Mouse (Mus musculus) lung, postnatal 10 days (tissue): ENCODE measurements at regions not wholly inside any gene's neighbourhood (a gene's known extent, or its start where the extent isn't known, plus 50 kb on each side); places are given as distances from the start of the nearest gene placed in this dataset.

Experiments
- DNase-seq: peaks from one replicate; pipeline ENCODE4 v3.0.0; 2021

DNA sequence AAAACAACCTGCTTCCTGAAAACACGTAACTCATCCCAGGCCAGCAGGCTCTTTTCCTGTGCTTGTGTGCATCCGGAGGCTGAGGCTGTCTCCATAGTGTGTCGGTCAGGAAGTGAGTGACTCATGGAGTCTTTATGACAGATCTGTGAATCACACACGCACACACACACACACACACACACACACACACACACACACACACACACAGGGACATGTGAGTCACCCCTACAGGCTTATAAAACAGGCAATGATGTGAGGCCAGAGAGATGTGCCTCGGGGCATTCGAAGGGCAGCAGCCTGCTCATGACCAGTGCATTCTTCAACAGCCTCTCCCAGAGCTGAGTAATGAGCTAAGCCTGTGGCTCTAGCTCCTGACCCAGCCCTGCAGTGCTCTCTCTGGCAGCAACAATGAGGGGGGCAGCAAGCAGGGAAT is 97.5 kb upstream of the Dlx2 start:
- DNase-seq = peak; percentile 65

DNA sequence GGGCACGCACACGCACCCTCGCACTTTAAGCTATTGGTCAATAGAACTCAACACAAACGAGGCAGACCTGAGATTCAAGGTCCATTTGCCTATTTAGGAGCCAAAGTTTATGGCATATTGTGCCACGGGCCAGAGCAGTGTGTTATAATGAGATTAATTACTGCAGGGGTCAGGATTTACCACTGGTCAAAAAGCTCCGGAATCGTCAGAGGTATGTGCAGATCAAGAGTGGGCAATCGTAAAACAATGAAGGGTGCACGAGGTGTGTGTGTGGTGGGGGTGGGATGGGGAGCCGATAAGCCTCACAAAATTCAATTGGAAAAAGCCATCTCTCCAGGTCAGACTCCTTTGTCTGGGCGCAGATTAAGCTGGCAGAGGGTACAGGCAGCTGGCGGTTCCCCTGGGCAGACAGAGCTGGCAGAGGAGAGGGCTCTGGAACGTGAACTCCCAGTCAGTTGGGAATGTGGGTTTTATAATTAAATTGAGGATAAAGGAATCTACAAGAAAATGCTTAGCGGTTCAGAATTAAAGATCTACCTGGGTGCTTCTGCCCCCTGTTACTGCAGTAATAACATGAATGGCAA is 97.4 kb upstream of the Itga6 start:
- no peak for DNase-seq

DNA sequence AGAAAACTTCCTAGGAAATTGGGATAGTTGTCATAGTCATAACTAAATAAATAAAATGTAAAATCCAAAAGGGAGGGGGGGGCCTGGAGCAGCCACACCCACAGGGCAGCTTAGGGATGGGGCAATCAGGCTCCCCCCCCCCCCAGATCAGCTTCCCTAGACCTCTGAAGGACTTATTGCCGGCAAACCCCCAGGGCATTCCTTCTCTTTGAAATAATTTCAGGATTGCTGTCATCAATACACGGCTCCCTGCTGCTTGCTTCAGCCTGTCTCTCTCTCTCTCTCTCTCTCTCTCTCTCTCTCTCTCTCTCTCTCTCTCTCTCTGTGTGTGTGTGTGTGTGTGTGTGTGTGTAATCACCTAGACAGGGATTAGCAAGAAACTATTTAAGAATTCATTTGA is 93.8 kb upstream of the Itga6 start:
- DNase-seq = no peak

DNA sequence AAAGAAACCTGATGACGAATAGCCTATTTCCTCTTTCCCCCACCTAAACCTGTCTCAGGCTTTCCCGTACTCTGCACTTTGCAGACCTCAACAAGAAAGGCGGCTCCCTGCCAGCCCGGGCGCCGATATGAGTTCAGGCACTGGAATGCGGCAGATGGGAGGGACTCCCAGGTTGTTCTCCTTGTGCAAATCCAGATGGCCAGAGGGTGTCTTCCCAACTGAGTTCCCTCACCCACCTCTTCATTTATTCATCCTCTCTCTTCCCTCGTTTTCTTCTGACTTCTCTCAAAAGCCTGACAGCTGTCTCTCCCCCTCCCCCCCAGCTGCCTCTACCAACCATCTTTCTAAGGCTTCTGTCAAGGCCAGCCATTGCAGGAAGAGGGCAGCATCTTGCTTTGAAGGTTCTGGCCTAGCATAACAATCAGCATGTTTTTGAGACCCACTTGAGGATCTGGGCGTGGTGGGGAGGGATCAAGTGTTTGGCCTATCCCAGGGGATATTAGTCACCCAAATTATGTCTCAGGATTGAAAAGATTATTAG is 93.1 kb upstream of the Itga6 start:
- peak; percentile 70 for DNase-seq

DNA sequence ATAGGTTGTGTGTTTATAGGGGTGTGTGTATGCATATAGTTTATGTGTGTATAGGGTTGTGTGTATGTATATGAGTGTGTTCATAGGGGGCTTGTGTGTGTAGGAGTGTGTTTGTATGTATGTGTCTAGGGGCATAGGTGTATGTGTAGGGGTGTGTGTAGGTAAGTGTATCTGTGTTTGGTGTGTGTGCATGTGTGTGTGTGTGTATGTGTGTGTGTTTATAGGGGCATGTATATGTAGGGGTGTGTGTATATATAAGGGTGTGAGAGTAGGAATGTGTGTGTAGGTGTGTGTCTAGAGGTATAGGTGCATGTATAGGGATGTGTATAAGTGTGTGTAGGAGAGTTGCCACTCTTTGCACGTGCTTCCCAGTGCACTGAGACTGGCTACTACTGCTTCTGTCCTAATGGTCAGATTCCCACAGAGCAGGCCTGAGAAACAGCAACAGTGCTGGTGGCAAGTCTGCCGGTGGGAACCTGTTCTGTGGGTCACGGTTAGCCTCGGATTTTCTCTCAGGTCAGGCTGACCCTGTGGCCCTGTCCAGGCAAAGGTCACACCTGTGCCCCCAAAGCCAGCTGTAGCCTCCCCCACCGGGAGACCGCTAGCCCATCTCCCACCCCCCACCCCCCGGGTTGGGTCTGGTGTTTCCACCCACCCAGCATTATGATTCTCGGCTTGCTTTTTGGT is 90.5 kb upstream of the Itga6 start:
- DNase-seq = no peak

DNA sequence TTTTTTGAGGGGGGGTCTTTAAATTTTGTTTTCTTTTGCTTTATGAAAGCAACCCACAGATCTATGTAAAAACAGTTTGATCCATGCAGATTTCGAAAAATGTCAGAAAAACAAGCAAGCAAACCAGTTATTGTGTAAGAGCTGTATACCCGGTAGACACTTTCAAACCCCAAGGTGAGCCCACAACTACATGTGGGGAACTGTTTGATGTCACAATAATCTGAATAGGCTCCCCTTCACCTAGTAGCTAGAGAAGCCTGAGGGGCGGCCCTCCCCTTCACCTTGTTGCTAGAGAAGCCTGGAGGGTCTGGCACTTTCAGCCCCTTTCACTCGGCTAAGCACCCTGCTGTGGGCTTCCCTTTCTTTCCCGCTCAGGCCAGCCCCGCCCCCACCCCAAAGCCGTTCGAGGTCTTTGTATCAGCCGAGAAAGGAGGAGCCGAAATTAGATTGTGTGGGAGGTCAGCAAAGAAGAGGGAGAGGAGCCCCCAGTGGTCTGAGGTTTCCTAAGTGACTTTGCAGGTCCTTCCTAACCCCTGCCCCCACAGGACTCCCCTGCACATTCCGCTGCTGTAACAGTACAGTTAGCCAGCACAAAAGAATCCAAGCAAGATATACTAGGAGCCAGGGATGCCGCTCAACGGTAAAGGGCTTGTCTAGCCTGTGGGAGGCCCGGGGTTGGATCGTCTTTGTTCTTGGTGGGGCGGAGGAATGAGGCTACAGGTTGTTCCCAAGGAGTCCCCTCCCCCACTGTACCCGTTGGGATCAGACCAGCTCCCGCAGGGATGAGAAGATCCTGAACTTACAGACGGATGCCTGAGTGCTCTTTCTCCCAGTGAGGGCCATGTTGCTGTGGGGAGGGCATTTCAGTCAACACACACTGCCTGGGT is 89.7 kb upstream of the Itga6 start:
- peak; percentile 15 for DNase-seq

DNA sequence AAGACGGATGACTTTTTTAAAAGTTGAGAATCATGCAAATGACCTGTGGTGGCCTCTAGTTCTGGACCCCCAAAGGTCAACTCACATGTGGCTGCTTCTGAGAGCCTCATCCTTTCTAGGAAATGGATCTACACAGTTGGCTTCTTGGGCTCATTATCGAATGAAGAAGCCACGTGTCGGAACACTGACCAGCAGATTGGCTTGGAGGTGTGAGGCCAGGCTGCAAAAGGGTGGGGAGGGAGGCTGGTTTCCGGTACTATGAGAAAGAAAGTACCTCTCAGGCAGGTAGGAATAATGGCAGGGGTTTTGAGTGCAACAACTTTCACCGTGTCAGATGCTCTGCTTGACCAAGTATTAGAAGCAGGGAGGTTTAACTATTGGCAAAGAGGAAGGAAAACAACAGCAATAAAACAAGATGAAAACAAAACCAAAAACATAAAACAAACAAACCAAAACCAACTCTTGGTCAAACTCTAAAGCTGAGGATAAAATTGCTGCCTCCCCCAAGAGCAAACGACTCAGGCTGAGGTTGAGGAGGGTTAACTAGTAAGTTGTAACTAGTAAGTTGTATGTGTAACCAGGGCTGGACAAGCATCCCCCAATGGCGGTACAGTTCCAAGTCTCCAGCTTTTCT is 88.7 kb upstream of the Itga6 start:
- no peak for DNase-seq

DNA sequence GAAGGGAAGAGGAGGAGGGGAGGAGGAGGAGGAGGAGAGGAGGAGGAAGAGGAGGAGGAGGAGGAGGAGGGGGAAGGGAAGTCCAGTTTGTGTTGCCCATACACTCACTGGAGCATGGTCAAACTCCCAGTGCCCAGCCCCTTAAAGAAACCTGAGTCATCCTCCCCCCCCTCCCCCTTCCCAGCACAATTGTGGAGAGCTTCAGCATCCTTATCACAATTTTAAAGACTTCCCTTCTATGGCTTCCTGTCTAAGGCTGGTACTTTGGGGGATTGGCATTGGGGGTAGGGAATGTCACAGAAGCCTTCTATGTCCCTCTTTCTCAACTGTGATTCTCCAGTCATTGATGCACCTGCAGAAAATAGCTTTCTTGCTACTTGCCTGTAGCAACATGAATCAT is 84.0 kb upstream of the Itga6 start:
- no peak for DNase-seq

DNA sequence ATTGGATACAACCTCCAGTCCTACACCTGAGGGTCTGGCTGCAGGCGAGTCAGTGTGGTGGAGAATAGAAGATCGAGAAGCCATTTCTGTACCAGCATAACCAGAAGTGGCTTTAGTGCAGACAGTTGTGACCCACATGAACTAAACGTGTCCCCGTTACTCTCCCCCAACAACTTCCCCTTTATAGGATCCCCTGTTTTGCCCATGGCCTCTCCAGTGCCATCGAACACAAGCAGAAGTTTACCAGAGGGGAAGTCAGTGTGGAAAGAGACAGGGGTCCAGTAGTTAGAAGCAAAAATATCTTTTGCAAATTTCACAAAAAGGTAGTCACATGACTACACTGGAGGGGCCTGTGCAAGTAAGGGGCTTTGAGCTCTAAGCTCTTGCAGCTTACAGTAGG is 83.4 kb upstream of the Itga6 start:
- no peak for DNase-seq

DNA sequence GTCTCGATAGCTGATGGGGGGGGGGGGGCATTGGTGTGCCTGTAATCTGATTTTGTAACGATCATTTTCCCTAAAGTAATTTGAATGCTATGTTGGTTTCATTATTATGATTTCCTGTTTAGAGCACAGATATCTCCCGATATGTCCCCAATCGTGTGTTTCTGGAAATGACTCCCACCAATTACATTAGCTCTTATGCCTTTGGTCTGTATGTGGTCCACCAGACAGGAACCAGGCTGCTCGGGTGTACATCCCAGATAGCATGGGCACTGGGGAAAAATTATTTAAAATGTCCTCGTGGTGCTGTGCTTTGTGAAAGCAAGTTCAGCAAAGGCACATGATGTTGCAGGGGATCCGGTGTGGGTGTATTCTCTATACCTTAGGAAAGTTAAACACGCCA is 82.0 kb upstream of the Itga6 start:
- DNase-seq = no peak

DNA sequence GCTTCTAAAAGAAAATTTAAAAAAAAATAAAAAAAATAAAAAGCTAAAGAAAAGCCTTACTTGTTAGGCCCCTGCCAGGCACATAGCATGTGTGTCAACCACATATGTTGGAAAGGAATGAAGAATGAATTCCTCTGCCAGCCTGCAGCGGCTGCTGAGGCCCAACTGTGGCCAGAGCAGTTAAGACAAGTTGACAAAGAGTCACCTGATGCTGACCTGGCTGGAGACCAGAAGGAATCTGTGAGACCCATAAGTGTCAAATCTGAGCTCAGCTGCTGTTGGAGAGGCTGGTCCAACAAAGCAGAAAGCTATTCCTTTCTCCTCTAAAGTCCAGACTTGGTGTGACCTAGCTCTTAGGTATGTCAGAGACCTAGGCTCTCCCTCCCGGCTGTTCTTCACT is 78.5 kb upstream of the Itga6 start:
- DNase-seq = no peak

DNA sequence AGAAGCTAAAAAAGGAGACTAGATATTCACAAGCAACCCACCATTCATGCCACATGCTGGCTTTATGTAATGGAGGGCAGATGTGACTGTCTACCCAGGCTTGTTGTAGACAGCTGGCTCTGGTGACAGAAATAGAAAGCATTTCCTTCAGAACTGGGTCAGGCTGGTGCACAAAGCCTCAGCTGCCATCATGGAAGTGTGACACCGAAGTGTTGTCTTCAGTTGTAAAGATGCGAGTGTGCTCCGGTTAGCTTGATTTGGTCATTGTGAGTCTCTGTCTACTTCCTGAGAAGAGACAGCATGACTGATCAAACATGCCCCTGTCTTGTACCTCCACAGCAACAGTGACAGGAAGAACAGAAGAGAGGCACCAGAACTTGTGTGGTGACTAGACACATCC is 77.7 kb upstream of the Itga6 start:
- no peak for DNase-seq

DNA sequence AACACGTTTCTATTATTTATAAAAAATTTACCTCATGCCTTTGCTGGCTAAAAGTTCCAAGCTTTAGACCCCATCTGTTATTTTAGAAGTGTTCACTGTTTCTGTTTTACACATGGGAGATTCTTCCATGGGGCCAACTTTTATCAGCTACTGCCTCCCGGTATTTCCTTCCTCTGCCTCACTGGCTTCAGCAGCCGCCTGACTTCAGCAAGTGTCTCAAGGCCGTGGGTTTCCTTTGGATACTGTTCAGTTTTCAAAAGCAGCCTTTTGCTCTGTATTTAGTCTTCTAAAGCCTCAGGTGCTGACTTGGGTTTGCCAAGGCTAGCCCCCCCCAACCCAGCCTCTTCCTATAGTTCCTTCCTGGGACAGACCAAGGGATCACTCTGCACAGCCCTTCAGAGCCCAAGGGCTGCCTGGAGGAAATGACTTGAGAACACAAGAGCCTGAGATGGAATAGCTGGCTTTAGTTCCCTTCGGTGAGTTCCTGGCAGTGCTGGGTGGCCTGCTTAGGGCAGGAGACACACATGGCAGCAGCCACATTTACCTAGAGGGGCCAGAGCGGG is 75.1 kb upstream of the Itga6 start:
- no peak for DNase-seq

DNA sequence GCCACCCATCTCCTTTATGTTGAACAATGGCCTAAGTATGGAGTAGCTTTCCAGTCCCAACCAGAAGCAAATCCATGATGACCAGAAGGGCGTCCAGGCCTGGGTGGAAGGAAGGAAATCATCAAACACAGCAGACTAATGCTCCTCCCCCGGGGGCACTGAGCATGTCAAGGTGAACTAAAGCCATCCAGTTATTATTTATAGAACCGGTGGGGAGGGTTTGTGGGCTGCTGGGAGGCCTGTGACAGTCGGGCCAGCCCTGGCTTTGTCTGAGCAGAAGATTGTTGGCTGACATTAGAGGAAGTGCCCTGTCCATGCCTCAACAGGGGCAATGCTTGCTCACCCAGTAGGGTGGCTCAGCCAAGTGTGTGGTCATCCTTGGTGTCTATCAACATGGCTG is 74.5 kb upstream of the Itga6 start:
- DNase-seq = peak; percentile 40

DNA sequence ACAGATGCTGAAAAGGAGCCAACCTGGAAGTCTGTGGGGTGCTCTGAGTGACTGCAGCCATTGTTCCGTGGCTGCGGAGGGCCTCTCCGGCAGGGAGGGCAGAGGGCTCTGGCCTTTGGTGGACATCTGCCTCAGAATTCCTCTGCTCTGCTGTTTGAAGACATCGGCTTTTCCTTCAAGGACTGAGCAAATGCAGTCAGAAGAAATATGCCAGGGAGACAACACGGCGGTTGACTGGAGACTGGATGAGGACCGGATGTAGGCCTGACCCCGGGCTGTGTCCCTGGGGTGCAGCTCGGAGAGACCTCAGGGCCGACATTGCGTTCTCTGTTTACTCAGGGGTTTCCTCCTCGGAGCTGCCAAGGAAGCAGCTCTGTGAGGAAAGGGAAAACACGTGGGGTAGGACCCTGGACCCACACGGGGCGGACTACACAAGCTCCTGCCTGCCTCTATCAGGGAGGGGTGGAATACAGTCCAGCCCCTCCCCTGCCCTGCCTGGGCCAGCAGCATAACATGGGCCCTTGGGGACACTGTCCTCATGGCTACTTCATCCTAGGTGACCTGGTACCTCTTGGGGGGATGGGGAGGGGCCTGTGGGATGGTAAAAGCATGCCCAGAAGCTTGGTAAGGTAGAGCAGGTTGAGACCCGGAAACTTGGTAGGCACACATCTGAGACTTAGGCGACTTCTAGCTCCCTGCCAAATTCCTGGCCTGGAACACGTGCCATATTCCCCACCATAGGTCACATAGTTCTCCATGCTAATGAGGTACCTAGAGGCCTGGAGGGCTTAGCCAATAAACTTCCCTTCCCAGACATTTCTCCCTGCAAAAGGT is 72.1 kb upstream of the Itga6 start:
- peak; percentile 80 for DNase-seq

DNA sequence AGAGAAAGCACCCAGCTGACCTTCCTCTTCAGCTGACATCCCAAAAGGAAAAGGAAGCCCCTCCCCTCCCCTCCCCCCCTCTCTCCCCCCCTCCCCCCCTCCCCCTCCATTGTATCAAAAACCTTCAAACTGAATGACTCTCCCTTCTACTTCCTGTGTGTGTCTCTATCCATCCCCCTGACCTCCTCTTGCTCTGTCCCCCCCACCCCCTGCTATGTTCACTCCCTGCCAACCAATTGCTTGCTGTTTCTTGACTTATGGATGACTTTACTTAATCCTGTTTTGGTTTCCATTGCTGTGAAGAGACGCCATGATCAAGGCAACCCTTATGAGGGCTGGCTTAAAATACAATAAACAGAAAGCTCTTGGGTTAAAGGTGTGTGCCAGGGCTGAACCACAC is 64.7 kb upstream of the Itga6 start:
- DNase-seq = no peak

DNA sequence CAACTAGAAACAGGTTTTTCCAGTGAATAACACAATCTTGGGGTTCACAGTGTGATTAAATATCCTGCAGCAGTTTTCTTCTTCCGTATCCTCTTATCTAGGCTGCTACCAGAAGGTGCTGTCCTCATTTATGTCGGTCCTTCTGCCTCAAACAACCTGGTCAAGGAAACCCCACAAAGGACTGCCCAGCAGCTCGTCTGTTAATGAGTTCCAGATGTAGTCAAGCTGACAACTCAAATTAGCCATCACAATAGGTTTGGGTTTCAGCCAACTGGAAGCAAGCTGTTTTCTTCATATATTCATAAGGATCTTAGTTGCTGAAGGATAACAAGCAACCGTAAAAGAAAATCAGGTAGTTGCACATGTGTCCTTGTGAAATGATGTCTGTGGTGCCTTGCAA is 64.3 kb upstream of the Itga6 start:
- no peak for DNase-seq

DNA sequence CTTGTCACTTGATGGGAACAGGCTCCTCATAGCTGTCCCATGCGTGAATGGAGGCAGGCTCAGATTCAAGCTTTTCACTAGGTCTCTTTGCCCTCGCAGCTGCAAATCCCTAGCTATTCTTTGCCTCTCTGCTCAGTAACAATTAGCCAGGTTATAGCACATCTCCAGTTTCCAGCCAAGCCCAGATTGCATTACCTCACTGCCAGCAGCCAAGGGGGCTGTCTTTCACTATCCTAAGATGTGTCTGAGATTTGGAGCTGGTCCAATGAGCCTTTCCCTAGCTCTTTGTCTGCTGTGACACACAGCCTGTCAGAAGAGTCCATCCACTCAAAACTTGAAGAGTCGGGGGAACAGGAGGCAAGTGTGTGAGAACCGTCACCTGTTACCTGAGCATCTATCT is 62.0 kb upstream of the Itga6 start:
- DNase-seq = no peak

DNA sequence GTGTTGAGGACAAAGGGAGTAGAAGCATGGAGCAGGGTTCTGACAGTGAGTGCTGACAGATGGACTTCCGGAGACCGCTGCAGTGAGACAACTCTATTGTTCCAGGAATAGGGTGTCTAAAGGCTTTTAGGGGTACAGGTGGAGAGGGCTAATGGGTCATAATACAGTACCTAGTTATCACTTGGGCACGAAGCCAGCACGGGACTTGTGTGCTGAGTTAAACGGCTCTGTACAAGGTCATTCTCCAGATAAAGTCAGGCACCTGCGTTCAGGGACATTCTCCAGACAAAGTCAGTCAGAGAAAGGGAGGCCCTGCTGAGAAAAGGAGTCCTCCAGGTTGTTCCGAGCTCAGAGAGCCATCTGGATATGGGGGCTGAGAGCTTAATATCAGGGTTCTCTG is 60.2 kb upstream of the Itga6 start:
- DNase-seq = no peak

DNA sequence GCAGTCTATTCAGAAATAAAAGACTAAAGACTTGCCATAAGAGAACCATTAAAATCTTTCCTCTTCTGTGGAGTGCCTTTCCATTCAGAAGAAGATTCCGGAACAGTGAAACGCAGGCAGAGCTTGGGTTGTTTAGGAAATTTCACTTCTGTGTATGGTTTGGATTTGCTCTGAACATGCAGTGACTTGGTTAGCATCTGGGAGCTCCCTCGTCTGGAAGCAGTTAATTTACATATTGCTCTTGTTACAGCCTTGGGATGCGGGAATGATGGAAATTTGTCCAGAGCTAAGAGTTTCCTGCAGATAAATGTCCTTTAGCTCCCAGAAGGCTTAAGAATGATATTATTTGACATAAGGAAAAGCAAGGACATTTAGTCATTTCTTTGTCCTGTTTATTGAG is 56.4 kb upstream of the Itga6 start:
- no peak for DNase-seq

DNA sequence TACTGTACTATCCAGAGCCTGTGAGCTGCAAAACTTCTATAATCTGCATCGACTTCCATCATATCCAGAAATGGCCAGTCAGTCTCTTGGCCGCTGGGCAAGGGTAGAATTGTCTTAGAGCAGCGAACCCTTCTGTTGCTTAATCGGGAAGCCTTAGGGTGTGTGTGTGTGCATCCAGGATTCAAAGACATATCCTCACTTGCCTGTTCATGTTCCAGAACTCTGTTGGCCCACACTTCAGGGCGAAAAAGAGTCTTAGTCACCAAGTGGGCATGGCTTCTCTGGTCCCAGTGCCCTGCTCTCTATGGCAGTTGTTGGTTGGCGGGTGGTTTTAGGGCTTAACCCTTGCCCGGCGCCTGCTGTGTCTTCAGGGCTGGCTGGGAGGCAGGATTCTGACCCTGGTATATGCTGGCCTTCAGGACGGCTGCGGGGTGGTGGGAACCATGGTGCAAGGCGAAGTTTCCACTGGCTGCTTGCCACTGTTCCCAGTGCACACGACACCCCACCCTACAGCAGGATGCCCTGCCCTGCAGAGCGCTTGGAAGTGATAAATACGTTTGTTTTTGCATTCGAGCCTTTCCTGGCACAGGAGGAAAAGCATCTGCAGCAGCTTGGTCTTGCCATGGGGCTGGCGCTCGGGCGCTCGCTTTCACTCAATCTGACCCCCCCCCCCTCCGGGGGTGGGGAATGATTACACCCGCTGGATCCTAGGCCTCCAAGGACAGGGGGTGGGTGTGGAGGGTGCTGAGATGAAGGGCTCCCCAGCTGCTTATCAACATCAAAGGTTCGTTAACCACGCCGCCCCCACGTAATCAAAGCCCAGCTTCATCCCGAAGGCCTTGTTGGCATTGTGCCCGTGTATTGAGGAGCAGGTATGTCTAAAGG is 54.9 kb upstream of the Itga6 start:
- DNase-seq = peak; percentile 88
